Mouse (Mus musculus) embryonic fibroblast, embryonic 13.5 days (primary cell): Measurements from ENCODE around the gene Spert.

Experiments used
- CTCF ChIP-seq: IDR thresholded peaks from 2 replicates; pipeline ENCODE4 v1.5.1; 2011; ENCODE audit warnings: mild to moderate bottlenecking, control low read depth, low read length, moderate library complexity, borderline replicate concordance; ENCODE audit not compliant: insufficient read depth
- POLR2A ChIP-seq: IDR thresholded peaks from 2 replicates; pipeline ENCODE4 v1.6.1; 2011; ENCODE audit warnings: low read depth, mild to moderate bottlenecking, control low read depth, low read length, moderate library complexity

GRCm38 (mm10) chr14:75628870-75629269 lies 36.0 kb upstream of the Spert start:
- TF ChIP-seq POLR2A (no peak), CTCF (no peak)
